11 mouse cellular contexts compared by ENCODE assay signal in the genomic region with DNA sequence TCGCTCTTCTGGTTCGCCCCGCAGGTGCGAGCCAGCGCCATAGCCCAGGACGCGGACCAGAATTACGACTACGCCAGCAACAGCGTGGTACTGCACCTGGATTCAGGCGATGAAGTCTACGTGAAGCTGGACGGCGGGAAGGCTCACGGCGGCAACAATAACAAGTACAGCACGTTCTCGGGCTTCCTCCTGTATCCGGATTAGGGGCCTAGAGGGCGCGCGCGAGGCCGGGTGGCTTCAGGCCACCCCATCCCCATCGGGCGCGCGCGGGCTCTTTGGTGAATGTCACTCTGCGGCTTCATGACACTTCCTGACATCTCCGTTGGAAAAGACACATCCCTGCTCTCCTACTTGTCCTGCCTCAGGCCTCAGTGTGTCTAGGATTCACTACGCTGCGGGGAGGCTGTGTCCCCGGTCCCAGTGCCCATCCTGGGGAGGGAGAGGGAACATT. TPM values are rescaled to one million over a fixed set of nuclear protein-coding genes. Genes with fewer than 3 reads are reported as not detected.
A peak's percentile ranks its signal among the peaks of the same experiment; 100 is the strongest.
DNase-seq lines count a peak whose midpoint lies in the region; ATAC-seq lines count a peak whose summit lies in the region.
"Had no signal": no experiment of that assay in that cellular context is flagged by ENCODE, and none has a peak within 500 bp of the region (broad histone marks: within the 10 kb centered on the region; RNA-seq: fewer than 3 reads in every experiment).

No protein-coding gene starts in this region.

- H3K27ac ChIP-seq in kidney, embryonic 16.5 days (ENCODE audit: low read length), result no peak overlapping the region
- H3K27ac ChIP-seq in forebrain, embryonic 16.5 days (ENCODE audit: low read length), result no peak overlapping the region
- H3K27ac ChIP-seq in intestine, embryonic 16.5 days (ENCODE audit: low read length), result no peak overlapping the region
- H3K27ac ChIP-seq in stomach, embryonic 16.5 days (ENCODE audit: low read length), result no peak overlapping the region

- no peaks in the 10 kb centered on the region for H3K36me3 ChIP-seq in kidney, embryonic 16.5 days (ENCODE audit: insufficient read depth, low read length)
- H3K36me3 ChIP-seq in forebrain, embryonic 16.5 days (ENCODE audit: control insufficient read depth, insufficient read depth), result no peaks in the 10 kb centered on the region
- H3K36me3 ChIP-seq in intestine, embryonic 16.5 days (ENCODE audit: control insufficient read depth, insufficient read depth, low read length), result no peaks in the 10 kb centered on the region
- H3K36me3 ChIP-seq in stomach, embryonic 16.5 days (ENCODE audit: control insufficient read depth, insufficient read depth, low read length), result no peaks in the 10 kb centered on the region

- no peak for ATAC-seq in kidney, embryonic 16.5 days (ENCODE audit: low FRiP score, low TSS enrichment)
- peak; percentile 27; the same call in 1 of the 2 replicates for ATAC-seq in forebrain, embryonic 16.5 days
- ATAC-seq in intestine, embryonic 16.5 days, result 0 out of 2 replicates have a peak, but pooled peaks have one; percentile 48
- peak; percentile 8; the same call in 1 of the 2 replicates for ATAC-seq in stomach, embryonic 16.5 days (ENCODE audit: insufficient read depth, low FRiP score)
- ATAC-seq in erythroblast, adult 5-6 weeks (replicated peaks; ENCODE audit: low FRiP score, poor library complexity, severe bottlenecking), result no peak
- ATAC-seq: Patski had no signal

- peaks cover 83% of the 10 kb centered on the region for H3K27me3 ChIP-seq in kidney, embryonic 16.5 days (ENCODE audit: insufficient read depth, low read length)
- peaks cover 51% of the 10 kb centered on the region for H3K27me3 ChIP-seq in forebrain, embryonic 16.5 days (replicated peaks; ENCODE audit: control insufficient read depth, insufficient read depth, low read length)
- peaks cover 64% of the 10 kb centered on the region for H3K27me3 ChIP-seq in intestine, embryonic 16.5 days (replicated peaks; ENCODE audit: control insufficient read depth, insufficient read depth, low read length)
- peaks cover 62% of the 10 kb centered on the region for H3K27me3 ChIP-seq in stomach, embryonic 16.5 days (ENCODE audit: control insufficient read depth, insufficient read depth, low read length)

- 0 out of 2 replicates have a peak overlapping the region, but pooled peaks have one; percentile 32 for H3K9ac ChIP-seq in kidney, embryonic 16.5 days (replicated peaks; ENCODE audit: low read length)
- H3K9ac ChIP-seq in forebrain, embryonic 16.5 days (replicated peaks; ENCODE audit: low read depth, low read length), result 0 out of 2 replicates have a peak overlapping the region, but pooled peaks have one; percentile 14
- H3K9ac ChIP-seq in intestine, embryonic 16.5 days (ENCODE audit: low read depth, low read length), result no peak overlapping the region
- H3K9ac ChIP-seq in stomach, embryonic 16.5 days (ENCODE audit: low read length), result no peak overlapping the region

- H3K4me2 ChIP-seq in kidney, embryonic 16.5 days (replicated peaks; ENCODE audit: low read depth, low read length), result peak overlapping the region; percentile 53
- peak overlapping the region; percentile 55 for H3K4me2 ChIP-seq in forebrain, embryonic 16.5 days (ENCODE audit: low read length)
- peak overlapping the region; percentile 30; the same call in 1 of the 2 replicates for H3K4me2 ChIP-seq in intestine, embryonic 16.5 days (ENCODE audit: low read depth, low read length)
- peak overlapping the region; percentile 55 for H3K4me2 ChIP-seq in stomach, embryonic 16.5 days (ENCODE audit: low read depth, low read length)

- H3K4me3 ChIP-seq in kidney, embryonic 16.5 days (ENCODE audit: low read length), result peak overlapping the region; percentile 37
- H3K4me3 ChIP-seq in forebrain, embryonic 16.5 days (replicated peaks; ENCODE audit: low read length), result peak overlapping the region; percentile 35
- H3K4me3 ChIP-seq in intestine, embryonic 16.5 days (ENCODE audit: low read length), result peak overlapping the region; percentile 21
- peak overlapping the region; percentile 33 for H3K4me3 ChIP-seq in stomach, embryonic 16.5 days (replicated peaks; ENCODE audit: low read length)

- DNase-seq in kidney, postnatal 14 days, result no peak
- DNase-seq in adrenal gland, postnatal 25 days, result peak; percentile 64
- DNase-seq in lung, postnatal 14 days, result peak; percentile 33

- 1% methylated on average over 34 of the region's 34 CpGs for WGBS in kidney, embryonic 16.5 days
- WGBS in forebrain, embryonic 16.5 days, result under 1% methylated on average over 34 of the region's 34 CpGs
- under 1% methylated on average over 34 of the region's 34 CpGs for WGBS in intestine, embryonic 16.5 days
- WGBS in stomach, embryonic 16.5 days, result under 1% methylated on average over 34 of the region's 34 CpGs

- H3K9me3 ChIP-seq in kidney, embryonic 16.5 days (ENCODE audit: low read length), result no peaks in the 10 kb centered on the region; the same call in 1 of the 2 replicates
- no peaks in the 10 kb centered on the region for H3K9me3 ChIP-seq in forebrain, embryonic 16.5 days (ENCODE audit: control insufficient read depth, low read length)
- no peaks in the 10 kb centered on the region for H3K9me3 ChIP-seq in intestine, embryonic 16.5 days (ENCODE audit: control insufficient read depth, low read length)
- no peaks in the 10 kb centered on the region for H3K9me3 ChIP-seq in stomach, embryonic 16.5 days (replicated peaks; ENCODE audit: control insufficient read depth, low read length)

- peaks cover 25% of the 10 kb centered on the region for H3K4me1 ChIP-seq in kidney, embryonic 16.5 days (ENCODE audit: insufficient read depth, low read length)
- peaks cover 22% of the 10 kb centered on the region for H3K4me1 ChIP-seq in forebrain, embryonic 16.5 days (replicated peaks; ENCODE audit: control insufficient read depth, insufficient read depth, low read length)
- H3K4me1 ChIP-seq in intestine, embryonic 16.5 days (ENCODE audit: control insufficient read depth, insufficient read depth, low read length), result peaks cover 9% of the 10 kb centered on the region
- peaks cover 22% of the 10 kb centered on the region; the same call in 1 of the 2 replicates for H3K4me1 ChIP-seq in stomach, embryonic 16.5 days (ENCODE audit: control insufficient read depth, insufficient read depth, low read length)

RNA-seq across cellular contexts. Expression of a gene that starts 2.0 kb away (rescaled TPM):
- 0.07 TPM in 1 of 2 replicates, not detected in the other for polyA plus RNA-seq in kidney, embryonic 16.5 days (2015; fragmentation: Nextera tagmentation; extraction: Ambion mirVana)
- not detected in 2 replicates for total RNA-seq in adrenal gland, postnatal 25 days (2021)
- polyA plus RNA-seq in forebrain, embryonic 16.5 days (2015; fragmentation: Nextera tagmentation; extraction: Ambion mirVana), result 0.47 and 0.81 TPM in 2 replicates
- not detected in 2 replicates for polyA plus RNA-seq in intestine, embryonic 16.5 days (2015; fragmentation: Nextera tagmentation; extraction: Ambion mirVana)
- not detected in 2 replicates for polyA plus RNA-seq in stomach, embryonic 16.5 days (2015; fragmentation: Nextera tagmentation; extraction: Ambion mirVana)
- not detected in 2 replicates for total RNA-seq in erythroblast, adult 5-6 weeks (2015; ENCODE audit: low replicate concordance)
- total RNA-seq in erythroblast, adult 5-6 weeks (2017; ENCODE audit: low replicate concordance), result not detected in 2 replicates
- polyA plus RNA-seq: large intestine, adult 2 months; Patski; spleen, adult 2 months had no signal

Comparison
In these comparisons a context has a peak if more than half of its experiments do, and no peak if none do; other contexts are left out.
1. ATAC-seq: peak in forebrain, embryonic 16.5 days (single experiment), intestine, embryonic 16.5 days (single experiment) and stomach, embryonic 16.5 days (single experiment); none in kidney, embryonic 16.5 days (single experiment) and erythroblast, adult 5-6 weeks (single experiment).
2. H3K9ac ChIP-seq: peak in kidney, embryonic 16.5 days (single experiment) and forebrain, embryonic 16.5 days (single experiment); none in intestine, embryonic 16.5 days (single experiment) and stomach, embryonic 16.5 days (single experiment).
3. Peak in every context shown above with its lines, with median percentiles within 50 percentile points of each other: H3K4me2 ChIP-seq and H3K4me3 ChIP-seq.